Mouse (Mus musculus): ENCODE measurements around the gene Pik3cb. TPM values are rescaled to one million over a fixed set of nuclear protein-coding genes. Genes with fewer than 3 reads are reported as not detected.

Pik3cb gene
- total and polyA plus RNA-seq, 3 experiments, result 2.2 to 7.6 TPM; not detected in 1

DNA sequence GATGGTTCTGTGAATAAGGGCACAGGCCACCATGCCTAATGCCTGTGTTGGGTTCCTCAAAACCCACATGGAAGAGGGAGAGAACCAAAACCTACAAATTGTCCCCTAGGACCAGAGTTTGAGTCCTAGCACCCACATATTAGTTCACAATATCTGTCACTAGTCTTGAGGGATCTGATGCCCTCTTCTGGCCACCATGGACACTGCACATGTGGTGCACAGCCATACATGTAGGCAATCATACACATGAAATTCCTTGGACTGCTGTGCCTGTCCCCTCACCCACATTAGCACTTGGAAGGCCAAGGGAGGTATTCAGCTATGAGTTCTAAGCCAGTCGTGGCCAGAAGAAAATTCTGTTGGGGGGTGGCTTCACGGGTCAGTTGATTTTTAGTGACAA, 36.0 kb downstream of the Pik3cb start:
- TF ChIP-seq TCF12 (IDR thresholded peaks at IDR 0.05; ENCODE audit: low read depth, low read length) (no peak), TBP (IDR thresholded peaks at IDR 0.05; ENCODE audit: low read depth, low read length) (no peak), CTCF (IDR thresholded peaks at IDR 0.05 in 2 of 3, conservative IDR thresholded peaks at IDR 0.05 in 1 of 3; ENCODE audit: control insufficient read depth in 1 of 3, insufficient read depth in 1 of 3, low read depth in 2 of 3, low read length in 3 of 3, poor library complexity in 1 of 3, severe bottlenecking in 1 of 3) (peak; percentile 40 to 55 (median 45)), MYB (IDR thresholded peaks at IDR 0.05; ENCODE audit: low read depth, low read length) (no peak), ZNF384 (IDR thresholded peaks at IDR 0.05; ENCODE audit: low read depth, low read length) (no peak), SMC3 (IDR thresholded peaks at IDR 0.05; ENCODE audit: low read depth, low read length) (peak; percentile 34), MYC (IDR thresholded peaks at IDR 0.05; ENCODE audit: low read depth, low read length) (no peak), MEF2A (IDR thresholded peaks at IDR 0.05; ENCODE audit: extremely low read depth, insufficient replicate concordance, low read depth, low read length, poor library complexity, severe bottlenecking) (no peak), ETS1 (IDR thresholded peaks at IDR 0.05; ENCODE audit: low read depth, low read length) (no peak), BHLHE40 (IDR thresholded peaks at IDR 0.05; ENCODE audit: borderline replicate concordance, low read depth, low read length) (no peak), ZC3H11A (IDR thresholded peaks at IDR 0.05; ENCODE audit: low read depth, low read length) (0 out of 2 replicates have a peak, but pooled peaks have one; percentile 11)
- Histone ChIP-seq H3K4me1 (ENCODE audit: control insufficient read depth in 1 of 2, insufficient read depth in 2 of 2, low read length in 2 of 2) (0 out of 4 replicates have a peak, but pooled peaks cover 0 to 2% of the 10 kb centered on the region in 2 experiments), H3K36me3 (ENCODE audit: control insufficient read depth in 1 of 2, insufficient read depth in 2 of 2, low read length in 2 of 2) (no peaks in the 10 kb centered on the region; a peak in 2 of 4 replicates), H3K9ac (ENCODE audit: control insufficient read depth, low read depth, low read length, poor library complexity, severe bottlenecking) (no peak overlapping the region), H3K9me3 (replicated peaks; ENCODE audit: insufficient read depth, low read length) (no peaks in the 10 kb centered on the region), H3K27ac (ENCODE audit: control insufficient read depth, low read depth, low read length) (no peak overlapping the region), H3K27me3 (ENCODE audit: control insufficient read depth in 1 of 2, insufficient read depth in 2 of 2, low read length in 2 of 2) (no peaks in the 10 kb centered on the region), H3K79me2 (ENCODE audit: control insufficient read depth, insufficient read depth, low read length, poor library complexity) (no peaks in the 10 kb centered on the region), H3K4me3 (ENCODE audit: control insufficient read depth in 1 of 2, insufficient read depth in 1 of 2, low read depth in 2 of 2, low read length in 2 of 2) (no peak overlapping the region)
- DNase-seq (ENCODE audit: low read depth, low spot score), result peak; percentile 59

DNA sequence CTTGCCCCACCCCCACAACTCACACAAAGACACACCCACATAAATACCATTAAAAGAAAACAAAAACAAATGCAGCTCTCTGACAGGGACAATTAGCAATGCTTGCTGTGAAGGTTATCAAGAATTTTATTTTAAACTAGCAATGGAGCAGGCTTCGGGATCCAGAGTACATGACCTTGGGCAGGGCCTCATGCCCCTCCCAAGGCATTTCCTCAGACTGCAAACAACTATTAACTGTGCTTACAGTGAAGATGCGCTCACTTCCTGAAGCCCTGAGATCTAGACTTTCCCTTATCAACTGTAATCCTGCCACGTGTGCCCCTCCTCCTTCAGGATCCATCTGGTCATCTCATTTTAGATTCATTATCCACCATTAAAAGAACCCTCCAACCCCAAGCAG, 36.6 kb downstream of the Pik3cb start:
- 0 out of 4 replicates have a peak, but pooled peaks cover 0 to 2% of the 10 kb centered on the region in 2 experiments for H3K4me1 ChIP-seq (ENCODE audit: control insufficient read depth in 1 of 2, insufficient read depth in 2 of 2, low read length in 2 of 2)
- H3K9ac ChIP-seq (ENCODE audit: control insufficient read depth, low read depth, low read length, poor library complexity, severe bottlenecking), result no peak overlapping the region

DNA sequence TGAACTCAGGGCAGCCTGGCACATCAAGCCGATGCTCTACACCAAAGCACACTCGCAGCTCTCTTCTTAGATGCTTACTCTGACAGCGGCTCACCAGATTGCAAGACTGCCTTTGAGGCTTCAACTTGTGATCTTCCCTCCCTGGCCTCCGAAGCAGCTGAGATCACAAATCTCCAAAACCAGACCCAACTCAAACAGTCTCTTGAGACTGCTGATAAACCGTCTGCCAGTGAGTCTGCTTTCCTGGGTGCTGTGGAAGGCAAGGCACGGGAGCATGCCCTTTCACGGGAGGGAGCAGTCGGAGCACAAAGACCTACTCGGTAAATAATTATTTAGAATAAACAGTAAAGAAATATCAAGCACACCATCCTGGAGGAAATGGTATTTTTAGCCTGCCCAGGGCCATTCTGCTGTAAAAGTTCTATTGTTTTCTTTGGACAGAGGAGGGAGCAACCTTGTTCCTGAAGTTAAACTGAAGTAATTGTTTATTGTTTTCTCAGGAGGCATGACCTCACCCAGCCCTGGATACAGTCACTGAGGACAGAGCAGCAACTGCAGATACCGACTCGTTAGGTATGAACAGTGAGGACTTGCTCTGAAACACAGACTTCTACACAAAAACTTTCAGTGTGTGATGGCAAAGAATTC, 41.8 kb downstream of the Pik3cb start:
- H3K4me3 ChIP-seq (ENCODE audit: control insufficient read depth in 1 of 2, insufficient read depth in 1 of 2, low read depth in 2 of 2, low read length in 2 of 2), result no peak overlapping the region
- TF ChIP-seq EP300 (IDR thresholded peaks at IDR 0.05; ENCODE audit: low read depth in 1 of 2, low read length in 2 of 2) (peak in 1 of 2 experiments; percentile 29; a peak in 1 of 4 replicates), USF2 (IDR thresholded peaks at IDR 0.05; ENCODE audit: borderline replicate concordance in 1 of 2, insufficient read depth in 1 of 2, low read depth in 1 of 2, low read length in 2 of 2) (no peak), TCF12 (IDR thresholded peaks at IDR 0.05; ENCODE audit: low read depth, low read length) (0 out of 2 replicates have a peak, but pooled peaks have one; percentile 26)
- peaks cover 2 to 15% of the 10 kb centered on the region in 2 experiments; a peak in 3 of 4 replicates for H3K36me3 ChIP-seq (ENCODE audit: control insufficient read depth in 1 of 2, insufficient read depth in 2 of 2, low read length in 2 of 2)
- no peaks in the 10 kb centered on the region for H3K9me3 ChIP-seq (replicated peaks; ENCODE audit: insufficient read depth, low read length)
- H3K27me3 ChIP-seq (ENCODE audit: control insufficient read depth in 1 of 2, insufficient read depth in 2 of 2, low read length in 2 of 2), result no peaks in the 10 kb centered on the region
- no peak overlapping the region for H3K27ac ChIP-seq (ENCODE audit: control insufficient read depth, low read depth, low read length)
- H3K4me1 ChIP-seq (ENCODE audit: control insufficient read depth in 1 of 2, insufficient read depth in 2 of 2, low read length in 2 of 2), result peaks cover 9 to 14% of the 10 kb centered on the region in 2 experiments
- no peak overlapping the region for H3K9ac ChIP-seq (ENCODE audit: control insufficient read depth, low read depth, low read length, poor library complexity, severe bottlenecking)
- no peaks in the 10 kb centered on the region for H3K79me2 ChIP-seq (ENCODE audit: control insufficient read depth, insufficient read depth, low read length, poor library complexity)
- DNase-seq (ENCODE audit: low read depth, low spot score), result no peak

More for the DNA sequence above, 36.6 kb downstream of the Pik3cb start:
- TF ChIP-seq TAL1 (IDR thresholded peaks at IDR 0.05; ENCODE audit: low read length) (no peak), RAD21 (IDR thresholded peaks at IDR 0.05; ENCODE audit: low read depth, low read length) (no peak)
- H3K27ac ChIP-seq (ENCODE audit: control insufficient read depth, low read depth, low read length), result no peak overlapping the region
- no peaks in the 10 kb centered on the region; a peak in 2 of 4 replicates for H3K36me3 ChIP-seq (ENCODE audit: control insufficient read depth in 1 of 2, insufficient read depth in 2 of 2, low read length in 2 of 2)
- no peaks in the 10 kb centered on the region for H3K27me3 ChIP-seq (ENCODE audit: control insufficient read depth in 1 of 2, insufficient read depth in 2 of 2, low read length in 2 of 2)
- no peak overlapping the region for H3K4me3 ChIP-seq (ENCODE audit: control insufficient read depth in 1 of 2, insufficient read depth in 1 of 2, low read depth in 2 of 2, low read length in 2 of 2)
- H3K9me3 ChIP-seq (replicated peaks; ENCODE audit: insufficient read depth, low read length), result no peaks in the 10 kb centered on the region
- H3K79me2 ChIP-seq (ENCODE audit: control insufficient read depth, insufficient read depth, low read length, poor library complexity), result no peaks in the 10 kb centered on the region
- DNase-seq (ENCODE audit: low read depth, low spot score), result no peak

Data from MEL (cell line).